Mouse (Mus musculus) adrenal gland, postnatal 10 days (tissue): ENCODE measurements around the gene Slc26a6. TPM values are rescaled to one million over a fixed set of nuclear protein-coding genes. Genes with fewer than 3 reads are reported as not detected.

Experiments used
- DNase-seq: peaks from one replicate; pipeline ENCODE4 v3.0.0; 2021; ENCODE audit warnings: mixed read lengths
- long read RNA-seq, 2 experiments: library from polyadenylated mRNA; stranded (forward); transcript quantifications; one replicate each; pipeline ENCODE4 v2.0.0; 2021
- total RNA-seq, 2 experiments: library from RNA; stranded (reverse); gene quantifications; 2 replicates each; pipeline ENCODE4 v1.2.3; 2021

Gene Slc26a6
- total RNA-seq = 10 to 100 TPM in 1 of 2 experiments, 1 to 10 TPM in 1; 9.8 to 13.8 TPM
- long read RNA-seq, experiment 1 = 0 reads
- long read RNA-seq, experiment 2 = 0 reads

DNA sequence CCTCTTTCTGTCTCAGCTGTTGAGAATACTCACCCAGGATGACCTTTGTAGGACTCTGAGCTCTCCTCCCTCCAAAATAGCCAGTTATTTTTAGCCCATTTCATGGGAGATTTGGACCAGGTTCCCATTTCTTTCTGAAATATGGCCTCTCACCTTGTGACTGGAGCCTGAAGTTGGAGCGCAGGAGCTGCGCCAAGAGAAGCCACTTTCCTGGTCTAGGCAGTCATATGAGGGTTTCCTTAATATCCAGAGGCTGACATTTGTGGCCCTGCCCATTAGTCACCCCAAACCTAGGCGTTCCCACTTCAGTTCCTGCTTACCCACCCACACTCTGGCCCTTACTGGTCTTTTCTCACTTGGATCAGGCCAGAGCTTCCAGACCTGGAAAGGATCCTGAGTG lies at the start of gene Slc26a6:
Slc26a6 (plus strand) TSS at position 308 of the 400 bp plus-strand sequence.
- peak; percentile 44 for DNase-seq

DNA sequence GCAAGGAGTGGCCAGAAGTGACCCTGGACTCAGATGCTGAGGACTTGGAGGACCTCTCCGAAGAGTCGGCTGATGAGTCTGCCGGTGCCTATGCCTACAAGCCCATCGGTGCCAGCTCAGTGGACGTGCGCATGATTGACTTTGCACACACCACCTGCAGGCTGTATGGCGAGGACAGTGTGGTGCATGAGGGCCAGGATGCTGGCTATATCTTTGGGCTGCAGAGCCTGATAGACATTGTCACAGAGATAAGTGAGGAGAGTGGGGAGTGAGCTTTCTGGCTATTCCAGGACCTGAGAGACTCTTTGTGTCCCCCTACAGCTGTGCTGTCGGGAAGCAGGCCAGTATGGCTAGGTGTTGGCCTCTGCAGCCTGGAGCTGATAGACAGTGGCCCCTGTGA lies 47.3 kb upstream of the Slc26a6 start:
- DNase-seq = no peak

DNA sequence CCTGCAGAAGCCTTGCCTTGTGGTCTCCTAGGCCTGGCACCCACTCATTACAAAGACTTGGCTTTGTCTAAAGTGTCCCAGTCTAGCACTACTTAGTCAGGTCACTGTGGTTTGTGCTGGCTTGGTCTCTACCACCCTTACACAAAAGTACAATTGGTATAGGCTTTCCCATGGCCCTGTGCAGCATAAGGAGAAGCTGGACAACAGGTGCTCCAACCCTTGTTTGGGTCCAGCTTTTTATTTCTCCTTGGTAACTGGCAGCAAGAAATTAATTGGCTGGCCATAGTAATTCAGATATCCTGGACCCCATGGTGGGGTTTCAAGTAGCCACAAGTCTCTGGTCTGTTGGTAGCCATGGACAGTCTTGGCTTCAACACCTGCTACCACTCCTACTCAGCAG lies 46.7 kb upstream of the Slc26a6 start:
- DNase-seq = no peak

DNA sequence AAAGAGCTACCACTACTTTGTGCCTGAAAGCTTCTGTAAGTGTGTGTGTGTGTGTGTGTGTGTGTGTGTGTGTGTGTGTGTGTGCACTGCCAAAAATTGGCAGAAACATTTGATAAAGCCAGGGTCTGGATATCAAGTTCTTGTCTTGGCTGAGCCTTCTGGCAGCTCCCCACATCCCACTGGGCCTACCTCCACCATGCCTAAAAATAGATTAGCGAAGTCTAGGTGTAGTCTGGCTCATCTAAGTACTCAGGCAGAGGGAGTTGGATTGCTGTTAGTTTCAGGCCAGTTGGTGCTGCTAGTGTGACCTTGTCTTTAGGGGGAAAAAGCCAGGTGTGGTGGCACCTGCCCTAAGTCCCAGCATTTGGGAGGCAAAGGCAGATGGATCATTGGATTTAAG lies 46.3 kb upstream of the Slc26a6 start:
- no peak for DNase-seq

DNA sequence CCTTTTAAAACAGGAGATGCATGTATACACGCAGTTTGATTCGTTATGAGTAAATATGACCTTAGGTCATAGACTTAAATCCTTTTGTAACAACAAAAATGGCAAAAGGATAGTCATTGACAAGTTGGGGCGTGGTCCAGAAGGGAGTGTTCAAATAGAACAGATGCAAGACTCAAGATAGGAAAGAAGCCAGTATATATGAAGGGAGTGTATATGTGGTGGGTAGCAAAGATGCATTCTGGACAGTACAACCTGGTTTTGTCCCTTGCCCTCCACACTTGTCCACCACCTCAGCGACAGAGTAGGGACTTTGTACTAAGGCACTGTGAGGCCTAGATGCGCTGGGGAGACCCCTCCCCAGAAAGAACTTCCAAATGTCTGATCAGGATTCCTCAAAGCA lies 45.4 kb upstream of the Slc26a6 start:
- no peak for DNase-seq

DNA sequence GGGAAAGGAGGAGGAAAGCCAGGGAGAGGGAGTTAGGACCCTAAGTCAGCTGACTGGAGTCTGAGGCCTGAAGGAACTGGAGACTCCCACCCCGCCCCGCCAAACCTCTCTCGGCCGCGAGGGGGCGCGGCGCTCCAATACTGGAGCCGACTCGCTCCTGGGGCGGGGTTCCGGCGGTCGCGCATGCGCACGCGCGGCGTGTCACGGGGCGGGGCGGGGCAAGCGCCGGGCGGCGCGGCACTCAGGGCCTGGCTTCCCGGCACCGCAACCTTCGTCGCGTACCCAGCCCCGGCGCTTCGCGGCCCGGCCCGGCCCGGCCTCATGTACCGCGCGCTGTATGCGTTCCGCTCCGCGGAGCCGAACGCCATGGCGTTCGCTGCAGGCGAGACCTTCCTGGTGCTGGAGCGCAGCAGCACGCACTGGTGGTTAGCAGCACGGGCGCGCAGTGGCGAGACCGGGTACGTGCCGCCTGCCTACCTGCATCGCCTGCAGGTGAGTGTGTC lies 44.9 kb upstream of the Slc26a6 start, which contains the start of gene Nckipsd:
Nckipsd (plus strand) TSS at position 206 of the 503 bp plus-strand sequence.
- peak; percentile 99 for DNase-seq

DNA sequence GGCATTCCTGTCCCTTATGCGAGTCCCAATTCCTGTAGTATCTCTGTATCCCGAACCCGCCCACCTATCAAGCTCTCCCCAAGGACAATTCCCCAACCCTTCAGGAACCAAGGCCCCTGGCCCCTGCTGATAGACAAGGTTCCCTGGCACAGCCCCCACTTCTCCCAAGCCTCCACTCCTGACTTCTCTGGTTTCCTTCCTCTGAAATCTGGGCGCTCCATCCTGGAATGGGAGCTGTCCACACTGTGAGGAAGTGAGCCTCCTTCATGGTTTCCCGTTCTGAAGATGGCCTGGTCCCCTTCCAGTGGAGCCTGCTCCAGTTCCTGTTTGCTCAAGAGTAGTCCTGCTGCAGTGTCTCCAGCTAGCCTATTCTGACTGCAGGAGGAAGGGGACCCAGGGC lies 43.9 kb upstream of the Slc26a6 start:
- no peak for DNase-seq

DNA sequence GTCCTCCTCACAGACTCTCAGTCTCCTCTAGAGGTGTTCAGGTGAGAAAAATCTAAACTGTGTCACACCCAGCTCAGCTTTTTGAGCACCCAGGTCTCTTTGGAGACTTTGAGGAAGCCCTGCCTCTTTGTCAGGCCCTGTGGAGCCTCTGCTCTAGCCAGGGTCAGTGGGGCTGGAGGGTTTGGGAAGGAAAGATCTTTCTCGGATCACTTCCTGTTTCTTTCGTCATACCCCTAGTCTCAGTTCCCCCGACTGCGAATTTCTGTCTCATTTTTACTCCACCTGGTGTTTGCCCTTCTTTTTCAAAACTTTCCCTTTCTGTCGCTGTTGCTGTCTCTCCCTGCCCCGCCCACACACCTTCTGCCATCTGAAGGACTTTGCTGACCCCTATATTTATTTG lies 43.4 kb upstream of the Slc26a6 start:
- DNase-seq = no peak

DNA sequence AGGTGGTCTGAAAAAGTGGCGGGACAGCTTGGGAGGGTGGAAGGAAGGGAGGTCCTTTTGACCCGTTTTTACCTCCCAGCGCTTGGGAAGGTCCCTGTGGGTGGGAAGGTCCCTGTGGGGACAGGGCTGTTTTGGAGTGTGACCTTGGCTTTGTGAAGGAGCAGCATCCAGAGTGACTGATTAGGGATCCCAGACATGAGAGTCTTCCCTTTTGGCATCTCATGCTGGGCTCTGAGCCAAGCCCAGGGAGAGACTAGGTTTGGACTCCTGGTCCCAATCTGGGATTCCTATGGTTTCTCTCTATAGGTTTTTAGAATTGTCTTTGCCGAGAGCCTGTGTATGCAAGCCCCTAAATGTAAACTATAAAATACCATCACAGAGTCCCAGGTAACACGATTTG lies 42.6 kb upstream of the Slc26a6 start:
- no peak for DNase-seq

DNA sequence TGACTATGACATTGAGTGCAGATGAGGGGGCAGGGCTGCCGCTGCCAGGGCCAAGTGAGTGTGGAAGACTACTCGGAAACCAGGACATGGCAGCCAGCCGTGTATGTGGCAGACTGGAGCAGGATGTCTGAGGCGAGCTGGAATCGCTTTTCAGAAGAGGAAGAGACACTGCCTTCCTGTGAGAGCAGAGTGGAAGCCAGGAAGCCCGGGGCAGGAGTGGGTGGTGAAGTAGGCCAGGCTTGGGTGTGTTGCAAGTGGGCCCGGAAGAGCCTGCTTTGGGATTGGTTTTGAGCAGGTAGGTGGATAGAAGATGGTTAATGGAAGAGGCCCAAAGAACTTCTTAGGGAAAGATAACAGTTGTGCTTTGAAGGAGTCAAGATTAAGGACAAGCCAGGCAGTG lies 37.5 kb upstream of the Slc26a6 start:
- no peak for DNase-seq

DNA sequence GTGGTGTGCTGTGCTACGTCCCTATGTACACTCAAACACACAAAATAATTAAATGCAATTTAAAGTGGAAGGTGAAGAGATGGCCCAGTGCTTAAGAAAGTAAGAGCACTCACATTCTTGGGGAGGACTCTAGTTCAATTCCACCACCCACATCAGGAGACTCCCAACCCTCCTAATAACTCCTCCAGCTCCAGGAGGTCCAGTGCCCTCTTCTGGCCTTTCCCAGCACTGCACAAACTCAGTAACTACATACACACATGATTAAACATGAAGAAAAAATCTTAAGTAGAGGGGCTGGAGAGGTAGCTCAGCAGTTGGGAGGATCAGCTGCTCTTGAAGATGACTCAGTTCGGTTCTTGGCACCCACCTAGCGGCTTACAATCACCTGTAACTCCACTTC lies 33.6 kb upstream of the Slc26a6 start:
- peak; percentile 79 for DNase-seq

DNA sequence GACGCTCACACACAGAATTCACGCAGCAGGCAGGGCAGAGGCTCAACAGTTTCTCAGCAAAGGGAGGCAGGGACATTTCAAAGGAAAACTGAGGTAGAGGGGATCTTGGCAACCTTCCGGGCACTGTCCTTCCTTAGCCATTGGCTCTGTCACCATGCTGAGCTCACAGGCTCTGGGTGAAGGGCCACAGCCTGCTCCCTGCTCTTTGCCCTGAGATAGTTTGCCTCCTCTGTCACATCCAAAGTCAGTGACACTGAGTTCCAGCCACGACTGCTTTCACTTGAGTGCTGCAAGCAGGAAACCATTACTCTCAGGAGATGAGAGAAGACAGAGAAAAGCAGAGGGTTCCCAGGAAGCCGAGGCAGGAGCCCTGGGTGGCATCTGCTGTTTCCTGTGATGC lies 33.0 kb upstream of the Slc26a6 start:
- no peak for DNase-seq

DNA sequence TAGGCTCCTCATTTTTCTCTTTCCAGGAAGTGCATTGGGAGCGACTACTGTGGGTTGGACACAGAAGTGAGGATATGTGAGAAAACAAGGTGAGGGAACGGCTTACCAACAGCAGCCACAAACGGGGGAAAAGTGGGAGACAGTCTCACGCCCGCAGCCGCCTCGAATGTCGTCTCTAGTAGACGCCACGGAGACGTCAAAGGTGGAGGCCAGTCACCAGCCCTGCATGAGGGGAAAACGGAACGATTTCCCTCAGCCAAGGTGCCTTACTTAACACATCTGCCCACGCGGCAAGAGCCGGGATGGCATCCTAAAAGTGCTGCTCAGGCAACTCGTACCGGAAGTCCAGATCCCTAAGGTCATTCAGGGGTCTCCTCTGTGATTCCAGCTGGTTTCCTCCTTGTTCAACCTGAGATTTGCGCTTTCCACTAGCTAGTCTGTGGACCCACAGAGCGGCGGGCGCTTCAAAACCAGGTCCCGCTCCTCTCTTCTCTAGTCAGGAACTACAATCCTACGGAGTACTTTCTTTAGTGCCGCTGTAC lies 28.9 kb upstream of the Slc26a6 start:
- no peak for DNase-seq

DNA sequence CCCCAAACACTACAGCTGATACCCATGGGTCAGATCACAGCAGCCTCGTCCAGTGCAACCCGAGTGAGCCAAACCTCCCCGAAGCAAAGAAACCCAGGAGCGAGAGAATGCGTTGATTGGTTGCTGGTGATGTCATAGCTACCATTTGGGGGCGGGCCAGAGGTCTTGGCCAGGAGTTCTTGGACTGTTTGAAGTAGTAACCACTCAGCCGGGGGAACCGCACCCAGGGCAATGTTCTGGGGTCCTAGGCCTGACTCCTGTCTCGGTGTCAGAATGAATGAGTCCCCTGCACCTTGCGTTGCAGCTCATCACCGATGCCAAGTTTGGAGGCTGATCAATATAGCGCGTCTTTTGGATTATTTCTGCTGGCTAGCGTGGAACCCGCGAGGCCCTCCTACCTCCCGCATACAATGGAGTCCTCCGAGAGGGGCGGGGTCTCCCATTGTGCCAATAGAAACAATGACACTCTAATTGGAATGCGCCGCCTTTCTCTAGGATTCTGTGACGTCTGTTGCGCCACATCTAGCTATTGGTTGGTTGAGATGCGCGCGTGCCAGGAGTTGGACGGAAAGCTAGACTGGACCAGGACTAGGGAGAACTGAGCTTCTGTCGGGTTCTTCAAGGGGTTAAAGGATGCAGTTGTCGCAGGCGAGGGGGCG lies 28.2 kb upstream of the Slc26a6 start:
- DNase-seq = no peak

DNA sequence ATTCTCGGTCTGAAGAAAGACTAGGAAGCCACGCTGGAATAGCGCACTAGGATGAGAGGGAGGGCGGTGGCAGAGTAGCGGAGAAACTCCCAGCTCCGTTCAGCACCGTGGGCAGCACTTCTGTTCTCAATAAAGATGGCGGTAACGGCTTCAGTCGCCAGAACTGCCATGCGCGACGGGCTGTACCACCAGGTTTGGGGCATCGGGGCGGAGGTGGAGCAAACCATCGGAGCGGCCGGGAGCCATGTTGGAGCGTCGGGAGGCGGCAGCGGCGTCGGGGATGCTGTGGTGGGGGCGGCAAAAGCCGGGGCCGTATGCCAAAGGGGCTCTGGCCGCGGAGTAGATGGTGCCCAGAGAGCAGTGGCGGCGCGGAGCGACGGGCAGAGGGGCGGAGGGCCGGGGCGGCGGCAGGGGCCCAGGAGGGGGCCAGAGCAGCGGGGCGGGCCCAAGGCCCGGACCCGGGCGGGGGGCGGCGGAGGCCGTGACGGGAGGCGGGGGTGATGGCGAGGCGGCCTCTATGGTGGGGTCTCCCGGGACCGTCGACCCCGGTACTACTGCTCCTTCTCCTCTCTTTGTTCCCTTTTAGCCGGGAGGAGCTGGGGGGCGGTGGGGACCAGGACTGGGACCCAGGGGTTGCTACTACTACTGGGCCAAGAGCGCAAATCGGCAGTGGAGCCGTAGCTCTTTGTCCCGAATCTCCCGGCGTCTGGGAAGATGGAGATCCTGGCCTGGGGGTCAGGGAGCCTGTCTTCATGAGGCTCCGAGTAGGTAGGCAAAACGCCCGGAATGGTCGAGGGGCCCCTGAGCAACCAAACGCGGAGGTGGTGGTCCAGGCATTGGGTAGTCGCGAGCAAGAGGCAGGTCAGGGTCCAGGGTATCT lies 27.0 kb upstream of the Slc26a6 start, which contains the start of gene Celsr3:
Celsr3 (plus strand) TSS at position 501 of the 880 bp plus-strand sequence.
- DNase-seq = peak; percentile 87

DNA sequence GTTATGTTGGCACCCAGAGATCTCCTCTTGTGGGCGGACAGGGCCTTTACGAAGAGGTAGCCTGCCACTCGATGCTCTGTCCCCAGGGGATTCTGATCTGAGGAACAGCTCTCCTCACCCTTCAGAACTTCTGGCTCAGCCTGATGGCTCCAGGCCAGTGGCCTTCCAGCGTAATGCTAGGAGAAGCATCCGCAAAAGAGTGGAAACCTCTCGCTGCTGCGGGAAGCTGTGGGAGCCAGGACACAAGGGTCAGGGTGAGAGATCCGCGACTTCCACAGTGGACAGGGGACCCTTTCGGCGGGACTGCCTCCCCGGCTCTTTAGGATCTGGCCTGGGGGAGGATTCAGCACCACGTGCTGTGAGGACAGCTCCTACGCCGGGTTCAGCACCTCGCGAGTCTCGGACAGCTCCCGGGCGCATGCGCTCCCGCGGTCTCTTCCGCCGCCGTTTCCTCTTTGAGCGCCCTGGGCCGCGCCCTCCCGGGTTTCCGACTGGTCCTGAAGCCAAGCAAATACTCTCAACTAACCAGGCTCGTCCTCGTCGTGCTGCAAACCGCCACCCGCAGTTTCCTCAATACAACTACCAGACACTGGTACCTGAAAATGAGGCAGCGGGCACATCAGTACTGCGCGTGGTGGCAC lies 26.3 kb upstream of the Slc26a6 start:
- DNase-seq = peak; percentile 88

DNA sequence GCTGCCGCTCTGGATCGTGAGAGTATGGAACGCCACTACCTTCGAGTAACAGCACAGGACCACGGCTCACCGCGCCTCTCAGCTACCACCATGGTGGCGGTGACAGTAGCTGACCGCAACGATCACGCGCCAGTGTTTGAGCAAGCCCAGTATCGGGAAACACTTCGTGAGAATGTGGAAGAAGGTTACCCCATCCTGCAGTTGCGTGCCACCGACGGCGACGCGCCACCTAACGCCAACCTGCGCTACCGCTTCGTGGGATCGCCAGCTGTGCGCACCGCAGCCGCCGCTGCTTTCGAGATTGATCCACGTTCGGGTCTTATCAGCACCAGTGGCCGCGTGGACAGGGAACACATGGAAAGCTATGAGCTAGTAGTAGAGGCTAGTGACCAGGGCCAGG lies 25.6 kb upstream of the Slc26a6 start:
- no peak for DNase-seq

DNA sequence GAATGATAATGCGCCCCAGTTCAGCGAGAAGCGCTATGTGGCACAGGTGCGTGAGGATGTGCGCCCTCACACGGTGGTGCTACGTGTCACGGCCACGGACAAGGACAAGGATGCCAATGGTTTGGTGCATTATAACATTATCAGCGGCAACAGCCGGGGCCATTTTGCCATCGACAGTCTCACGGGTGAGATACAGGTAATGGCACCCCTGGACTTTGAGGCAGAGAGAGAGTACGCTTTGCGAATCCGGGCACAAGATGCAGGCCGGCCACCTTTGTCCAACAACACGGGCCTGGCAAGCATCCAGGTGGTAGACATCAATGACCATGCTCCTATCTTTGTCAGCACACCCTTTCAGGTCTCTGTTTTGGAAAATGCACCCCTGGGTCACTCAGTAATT lies 25.2 kb upstream of the Slc26a6 start:
- no peak for DNase-seq

DNA sequence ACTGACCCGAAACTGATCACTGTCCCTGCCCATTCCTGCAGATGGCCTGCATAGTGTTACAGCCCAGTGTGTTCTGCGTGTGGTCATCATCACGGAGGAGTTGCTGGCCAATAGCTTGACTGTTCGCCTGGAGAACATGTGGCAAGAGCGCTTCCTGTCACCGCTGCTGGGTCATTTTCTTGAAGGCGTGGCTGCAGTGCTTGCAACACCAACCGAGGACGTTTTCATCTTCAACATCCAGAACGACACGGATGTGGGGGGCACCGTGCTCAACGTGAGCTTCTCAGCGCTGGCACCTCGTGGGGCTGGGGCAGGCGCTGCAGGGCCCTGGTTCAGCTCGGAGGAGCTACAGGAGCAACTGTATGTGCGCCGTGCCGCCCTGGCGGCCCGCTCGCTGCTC lies 21.4 kb upstream of the Slc26a6 start:
- DNase-seq = no peak

DNA sequence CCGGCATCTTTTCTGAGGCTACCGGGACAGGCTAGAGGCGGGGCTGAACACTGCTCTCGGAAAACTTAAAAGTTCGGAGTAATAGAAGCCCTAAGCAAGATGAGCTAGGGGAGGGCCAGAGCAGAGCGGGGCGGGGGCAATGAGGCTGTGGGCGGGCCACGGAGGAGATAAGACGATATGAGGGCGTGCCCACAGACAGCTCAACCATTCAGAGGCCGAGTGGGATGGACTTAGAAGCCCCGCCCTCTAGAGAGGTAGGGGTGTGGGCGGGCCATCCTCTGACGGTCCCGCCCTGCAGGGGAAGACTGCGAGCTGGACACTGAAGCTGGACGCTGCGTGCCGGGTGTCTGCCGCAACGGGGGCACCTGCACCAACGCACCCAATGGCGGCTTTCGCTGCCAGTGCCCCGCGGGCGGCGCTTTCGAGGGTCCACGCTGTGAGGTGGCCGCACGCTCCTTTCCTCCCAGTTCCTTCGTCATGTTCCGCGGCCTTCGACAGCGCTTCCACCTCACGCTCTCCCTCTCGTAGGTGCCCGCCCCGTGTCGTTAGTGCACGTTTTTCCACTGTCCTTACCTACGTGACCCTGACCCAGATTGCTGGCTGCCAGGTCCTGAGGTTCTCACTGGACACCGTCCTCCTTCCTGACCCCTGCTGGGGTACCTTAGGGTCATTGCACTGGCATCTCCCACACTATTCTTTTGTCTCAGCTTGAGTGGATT lies 20.5 kb upstream of the Slc26a6 start:
- peak; percentile 94 for DNase-seq

DNA sequence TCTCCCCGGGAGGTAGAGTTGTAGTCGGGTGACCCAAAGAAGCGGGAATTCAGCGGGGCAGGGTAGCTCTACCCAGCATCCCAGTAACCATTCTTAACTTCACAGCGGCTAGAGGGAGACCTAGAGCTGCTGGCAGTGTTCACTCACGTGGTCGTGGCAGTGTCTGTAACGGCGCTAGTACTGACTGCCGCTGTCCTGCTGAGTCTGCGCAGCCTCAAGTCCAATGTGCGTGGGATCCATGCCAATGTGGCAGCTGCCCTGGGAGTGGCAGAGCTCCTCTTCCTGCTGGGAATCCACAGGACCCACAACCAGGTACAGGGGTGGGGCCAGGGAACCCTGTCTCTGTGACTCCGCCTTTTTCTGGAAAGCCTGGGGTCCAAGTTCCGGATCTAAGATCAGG lies 10.1 kb upstream of the Slc26a6 start:
- peak; percentile 70 for DNase-seq

DNA sequence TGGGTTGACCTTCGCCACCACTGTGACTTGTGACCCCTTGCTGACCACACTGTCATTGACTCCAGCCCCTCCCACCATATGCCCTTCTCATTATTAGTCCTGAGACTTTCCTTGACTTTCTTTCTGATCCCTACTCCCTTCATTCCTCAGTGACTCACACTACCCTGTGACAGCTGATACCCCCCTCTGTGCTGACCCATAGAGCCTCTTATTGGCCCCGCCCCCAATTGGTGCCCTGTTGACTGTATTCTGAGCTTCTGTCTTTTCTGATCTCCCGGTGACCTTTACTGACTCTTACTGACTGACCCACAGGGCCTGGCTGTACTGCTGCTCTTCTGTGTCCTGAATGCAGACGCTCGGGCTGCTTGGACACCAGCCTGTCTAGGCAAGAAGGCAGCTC lies 7.7 kb upstream of the Slc26a6 start:
- DNase-seq = no peak
